9 mouse cellular contexts compared by ENCODE assay signal in genomic region chr2:32912210-32912804, GRCm38 (mm10). TPM values are rescaled to one million over a fixed set of nuclear protein-coding genes. Genes with fewer than 3 reads are reported as not detected.
DNase-seq lines count a peak whose midpoint lies in the region; TF ChIP-seq lines count a peak whose summit lies in the region.
"Had no signal": no experiment of that assay in that cellular context is flagged by ENCODE, and none has a peak within 500 bp of the region (broad histone marks: within the 10 kb centered on the region; RNA-seq: fewer than 3 reads in every experiment).

No protein-coding gene starts in this region.

- dilution Hi-C loops in CH12.LX (cut with MboI; ENCODE audit: extremely low pct_ligation_motif_present, extremely low pct_unique_long_range_greater_than_20kb, low sequenced_read_pairs) = no loop called here

- H3K4me1 ChIP-seq in CH12.LX (ENCODE audit: control insufficient read depth in 1 of 2, insufficient read depth in 2 of 2) = peaks cover 0 to 3% of the 10 kb centered on the region in 2 experiments; a peak in 2 of 4 replicates

- TF ChIP-seq CTCF in CH12.LX (conservative IDR thresholded peaks at IDR 0.05 in 1 of 2, IDR thresholded peaks at IDR 0.05 in 1 of 2; ENCODE audit: low read depth in 2 of 2, low read length in 2 of 2) = peak; percentile 100

- in situ Hi-C loops in CH12.LX (cut with MboI; ENCODE audit: low pct_ligation_motif_present, low pct_unique_long_range_greater_than_20kb, low sequenced_read_pairs) = loop anchor here (5.0 kb wide), 1 partner anchor 35 kb away; the partner anchor contains the start of gene Fam129b

- peak; percentile 65 for TF ChIP-seq RAD21 in CH12.LX (IDR thresholded peaks at IDR 0.05; ENCODE audit: low read depth, low read length)

- no peaks in the 10 kb centered on the region for H3K36me3 ChIP-seq in CH12.LX (replicated peaks in 1 of 2; ENCODE audit: control insufficient read depth in 1 of 2, insufficient read depth in 1 of 2, low read length in 1 of 2)

- H3K4me3 ChIP-seq in CH12.LX (replicated peaks in 1 of 3; ENCODE audit: low read depth in 2 of 3, low read length in 2 of 3, poor library complexity in 1 of 3) = no peak overlapping the region
- H3K4me3 ChIP-seq: limb, embryonic 15.5 days had no signal

- no peak for TF ChIP-seq POLR2A in CH12.LX (IDR thresholded peaks at IDR 0.05; ENCODE audit: low read depth, low read length)

- no peaks in the 10 kb centered on the region for H3K79me2 ChIP-seq in CH12.LX (replicated peaks; ENCODE audit: control insufficient read depth, extremely low read depth, insufficient read depth, poor library complexity, severe bottlenecking)

- H3K9ac ChIP-seq in CH12.LX (ENCODE audit: insufficient read depth, low read depth) = no peak overlapping the region
- H3K9ac ChIP-seq: limb, embryonic 15.5 days had no signal

- no peaks in the 10 kb centered on the region for H3K9me3 ChIP-seq in CH12.LX (replicated peaks; ENCODE audit: low read length)
- H3K9me3 ChIP-seq: limb, embryonic 15.5 days had no signal

- no peak overlapping the region for H3K4me2 ChIP-seq in CH12.LX (ENCODE audit: insufficient read depth, low read depth, poor library complexity, severe bottlenecking)
- H3K4me2 ChIP-seq: limb, embryonic 15.5 days had no signal

- peaks cover 11% of the 10 kb centered on the region for H3K27me3 ChIP-seq in CH12.LX (replicated peaks)
- H3K27me3 ChIP-seq: limb, embryonic 15.5 days had no signal

- no peak overlapping the region for H3K27ac ChIP-seq in CH12.LX (ENCODE audit: insufficient read depth, low read depth)
- H3K27ac ChIP-seq: limb, embryonic 15.5 days had no signal

- no peak for TF ChIP-seq EP300 in CH12.LX (IDR thresholded peaks at IDR 0.05; ENCODE audit: low read length)

- peak; percentile 89 for DNase-seq in CH12.LX (ENCODE audit: extremely low read depth)
- DNase-seq in adrenal gland, adult 8-10 months = peak; percentile 57
- DNase-seq in embryo, embryonic 10.5 days (ENCODE audit: low spot score) = peak; percentile 96
- DNase-seq in gastrocnemius, postnatal 25 days = peak; percentile 59
- peak; percentile 82 to 94 for DNase-seq in kidney, postnatal 25 days
- DNase-seq in lung, adult 18-20 months = peak; percentile 81
- DNase-seq in retina, embryonic 14.5 days (ENCODE audit: low spot score) = peak; percentile 99
- peak; percentile 69 to 75 for DNase-seq in thymus, postnatal 36 days

TF ChIP-seq in CH12.LX, 34 proteins besides CTCF, POLR2A, EP300 and RAD21:
- no peak for TF ChIP-seq SIN3A (IDR thresholded peaks at IDR 0.05; ENCODE audit: low read length)
- TF ChIP-seq ETS1 (conservative IDR thresholded peaks at IDR 0.05; ENCODE audit: low read depth, low read length) = no peak
- TF ChIP-seq NELFE (IDR thresholded peaks at IDR 0.05; ENCODE audit: low read depth, low read length) = peak; percentile 98; the same call in 1 of the 2 replicates
- no peak for TF ChIP-seq JUN (IDR thresholded peaks at IDR 0.05; ENCODE audit: insufficient read depth, low read depth, low read length)
- no peak for TF ChIP-seq MXI1 (IDR thresholded peaks at IDR 0.05; ENCODE audit: low read depth, low read length)
- no peak for TF ChIP-seq ZMIZ1 (IDR thresholded peaks at IDR 0.05; ENCODE audit: low read depth, low read length)
- TF ChIP-seq MYC (IDR thresholded peaks at IDR 0.05; ENCODE audit: low read depth, low read length) = 0 out of 2 replicates have a peak, but pooled peaks have one; percentile 53
- no peak for TF ChIP-seq MAFK (IDR thresholded peaks at IDR 0.05; ENCODE audit: insufficient replicate concordance, low read length)
- no peak for TF ChIP-seq E2F4 (IDR thresholded peaks at IDR 0.05; ENCODE audit: insufficient replicate concordance, low read depth, low read length)
- no peak for TF ChIP-seq MAZ (IDR thresholded peaks at IDR 0.05; ENCODE audit: low read depth, low read length)
- TF ChIP-seq POLR2AphosphoS2 (IDR thresholded peaks at IDR 0.05; ENCODE audit: low read depth, low read length) = no peak
- TF ChIP-seq ZKSCAN1 (IDR thresholded peaks at IDR 0.05; ENCODE audit: borderline replicate concordance, low read depth, low read length) = no peak
- peak; percentile 49 for TF ChIP-seq HCFC1 (IDR thresholded peaks at IDR 0.05; ENCODE audit: low read depth, low read length)
- TF ChIP-seq MEF2A (IDR thresholded peaks at IDR 0.05; ENCODE audit: borderline replicate concordance, low read depth, low read length) = peak; percentile 53; the same call in 1 of the 2 replicates
- no peak for TF ChIP-seq USF2 (conservative IDR thresholded peaks at IDR 0.05; ENCODE audit: low read depth, low read length)
- no peak for TF ChIP-seq MAX (IDR thresholded peaks at IDR 0.05; ENCODE audit: low read length)
- peak; percentile 78 for TF ChIP-seq ZNF384 (IDR thresholded peaks at IDR 0.05; ENCODE audit: low read depth, low read length)
- no peak for TF ChIP-seq GABPA (IDR thresholded peaks at IDR 0.05; ENCODE audit: insufficient replicate concordance, low read depth, low read length)
- no peak for TF ChIP-seq CHD1 (IDR thresholded peaks at IDR 0.05; ENCODE audit: low read depth, low read length)
- TF ChIP-seq IRF4 (IDR thresholded peaks at IDR 0.05; ENCODE audit: low read depth, low read length) = peak; percentile 40; the same call in 1 of the 2 replicates
- TF ChIP-seq USF1 (IDR thresholded peaks at IDR 0.05; ENCODE audit: low read depth, low read length) = no peak
- TF ChIP-seq ELF1 (IDR thresholded peaks at IDR 0.05; ENCODE audit: low read depth, low read length) = 0 out of 2 replicates have a peak, but pooled peaks have one; percentile 22
- TF ChIP-seq SMC3 (IDR thresholded peaks at IDR 0.05; ENCODE audit: low read depth, low read length) = peak; percentile 99
- peak; percentile 67; the same call in 1 of the 2 replicates for TF ChIP-seq JUND (conservative IDR thresholded peaks at IDR 0.05; ENCODE audit: low read depth, low read length)
- no peak for TF ChIP-seq UBTF (IDR thresholded peaks at IDR 0.05; ENCODE audit: low read depth, low read length)
- no peak for TF ChIP-seq BHLHE40 (IDR thresholded peaks at IDR 0.05; ENCODE audit: low read depth, low read length)
- no peak for TF ChIP-seq CHD2 (IDR thresholded peaks at IDR 0.05; ENCODE audit: low read length)
- TF ChIP-seq PAX5 (IDR thresholded peaks at IDR 0.05; ENCODE audit: low read length) = no peak
- TF ChIP-seq NRF1 (IDR thresholded peaks at IDR 0.05; ENCODE audit: low read depth, low read length) = peak; percentile 37; the same call in 1 of the 2 replicates
- TF ChIP-seq TCF12 (IDR thresholded peaks at IDR 0.05; ENCODE audit: low read depth, low read length) = peak; percentile 65; the same call in 1 of the 2 replicates
- TF ChIP-seq ZC3H11A (IDR thresholded peaks at IDR 0.05; ENCODE audit: low read depth, low read length) = peak; percentile 30; the same call in 1 of the 2 replicates
- TF ChIP-seq KAT2A (IDR thresholded peaks at IDR 0.05; ENCODE audit: insufficient replicate concordance, low read length) = no peak
- no peak for TF ChIP-seq RCOR1 (conservative IDR thresholded peaks at IDR 0.05; ENCODE audit: low read depth, low read length)
- TF ChIP-seq TBP (conservative IDR thresholded peaks at IDR 0.05; ENCODE audit: low read depth, low read length) = peak; percentile 75; the same call in 1 of the 2 replicates
TF ChIP-seq in CH12.LX: peak in this region for 13.

RNA-seq across cellular contexts. Expression of gene Fam129b, which starts 36.4 kb away (rescaled TPM):
- total RNA-seq in CH12.LX (2012; rRNA removed) (0.55 and 0.80 TPM in 2 replicates), CH12.LX (2014; rRNA removed) (0.19 and 0.26 TPM in 2 replicates)
- polyA plus RNA-seq in CH12.LX (2012; ENCODE audit: insufficient read length, low read depth) = 0.49 and 0.50 TPM in 2 replicates
- 10 to 100 TPM; 18.7 to 35.3 (median 29.3) TPM for total RNA-seq in adrenal gland, adult 8-10 months (2022)
- total RNA-seq in gastrocnemius, postnatal 25 days (2021) = 10 to 100 TPM in 1 of 2 experiments, 1 to 10 TPM in 1; 8.1 to 12.4 TPM

RNA-seq across cellular contexts. Expression of gene Rpl12, which starts 49.1 kb away (rescaled TPM):
- total RNA-seq in CH12.LX (2012; rRNA removed) (2,275 and 2,528 TPM in 2 replicates), CH12.LX (2014; rRNA removed) (1,298 and 1,607 TPM in 2 replicates)
- 87.8 and 91.3 TPM in 2 replicates for polyA plus RNA-seq in CH12.LX (2012; ENCODE audit: insufficient read length, low read depth)
- 100 to 1,000 TPM; 137 to 206 (median 196) TPM for total RNA-seq in adrenal gland, adult 8-10 months (2022)
- total RNA-seq in gastrocnemius, postnatal 25 days (2021) = 10 to 100 TPM; 52.0 to 67.4 TPM

RNA-seq across cellular contexts. Expression of gene Lrsam1, which starts 49.1 kb away (rescaled TPM):
- total RNA-seq in CH12.LX (2012; rRNA removed) (9.5 and 10.2 TPM in 2 replicates), CH12.LX (2014; rRNA removed) (4.6 and 5.0 TPM in 2 replicates)
- 4.7 and 5.4 TPM in 2 replicates for polyA plus RNA-seq in CH12.LX (2012; ENCODE audit: insufficient read length, low read depth)
- 10 to 100 TPM; 23.3 to 38.9 (median 28.5) TPM for total RNA-seq in adrenal gland, adult 8-10 months (2022)
- total RNA-seq in gastrocnemius, postnatal 25 days (2021) = 10 to 100 TPM; 10.4 to 13.5 TPM

Comparison
In these comparisons a context has a peak if more than half of its experiments do, and no peak if none do; other contexts are left out.
1. RNA of gene Fam129b, which starts 36.4 kb away (total RNA-seq): 18.7 to 35.3 TPM in adrenal gland, adult 8-10 months and 8.1 to 12.4 TPM in gastrocnemius, postnatal 25 days; 0.19 to 0.80 TPM in CH12.LX; every median in the first group is over 4 times any median in the second.
2. RNA of gene Rpl12, which starts 49.1 kb away (total RNA-seq): 1,298 to 2,528 TPM in CH12.LX; 137 to 206 TPM in adrenal gland, adult 8-10 months and 52.0 to 67.4 TPM in gastrocnemius, postnatal 25 days; every median in the first group is over 4 times any median in the second.
3. Peak in every context shown above with its lines, with median percentiles within 50 percentile points of each other: DNase-seq.